Mouse (Mus musculus) liver, embryonic 14.5 days (tissue): ENCODE measurements around the gene Krba1.

ENCODE experiments used
- CTCF ChIP-seq: IDR thresholded peaks from 2 replicates; pipeline ENCODE4 v1.5.1; 2016; ENCODE audit warnings: antibody characterized with exemption, low read depth, control low read depth
- EP300 ChIP-seq: IDR thresholded peaks from 2 replicates; pipeline ENCODE4 v1.6.1; 2016; ENCODE audit warnings: antibody characterized with exemption, low read depth

DNA sequence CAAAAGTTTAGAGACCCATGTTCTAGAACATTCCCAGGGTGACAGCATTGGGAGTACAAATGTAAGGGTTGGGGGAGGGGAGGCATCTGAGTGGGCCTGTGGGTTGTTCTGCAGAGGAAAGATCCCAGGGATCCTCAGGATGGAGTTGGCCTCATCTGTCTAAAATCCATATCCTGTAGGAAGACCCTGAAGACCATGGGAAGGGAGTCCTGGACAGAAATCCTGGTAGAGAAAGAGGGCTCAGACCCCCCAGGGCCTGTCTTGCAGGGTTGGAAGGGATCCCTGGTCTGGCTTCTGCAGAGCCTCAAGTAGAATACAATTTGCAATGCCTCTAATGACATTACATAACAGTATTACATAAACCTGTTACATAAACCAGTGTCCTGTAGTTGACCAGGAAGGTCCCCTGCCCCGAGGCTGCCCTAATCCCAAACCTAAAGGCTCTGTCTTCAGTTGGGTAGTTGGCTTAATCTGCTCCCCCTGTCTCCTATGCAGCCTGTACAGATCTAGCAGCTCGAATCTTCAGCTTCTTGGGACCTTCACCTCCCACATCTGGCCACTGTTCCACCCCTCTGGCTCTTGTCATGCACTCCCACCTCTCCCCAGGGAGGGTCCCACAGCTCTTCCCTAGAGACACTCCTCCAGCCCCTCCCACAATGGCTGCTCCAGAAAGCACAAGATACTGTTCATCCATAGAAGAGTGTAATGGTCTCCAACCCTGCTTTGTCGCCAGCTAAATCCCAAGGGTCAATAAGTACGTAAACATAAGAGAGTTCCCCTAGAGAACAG is 33.6 kb downstream of the Krba1 start:
- no peak for TF ChIP-seq CTCF
- no peak for TF ChIP-seq EP300
